Mouse (Mus musculus): Measurements from ENCODE around the gene Zfp972. TPM values are rescaled to one million over a fixed set of nuclear protein-coding genes. Genes with fewer than 3 reads are reported as not detected.

The Zfp972 gene
- polyA plus RNA-seq (2015; fragmentation: Nextera tagmentation; extraction: Ambion mirVana): 0.37 and 0.63 TPM in 2 replicates

DNA sequence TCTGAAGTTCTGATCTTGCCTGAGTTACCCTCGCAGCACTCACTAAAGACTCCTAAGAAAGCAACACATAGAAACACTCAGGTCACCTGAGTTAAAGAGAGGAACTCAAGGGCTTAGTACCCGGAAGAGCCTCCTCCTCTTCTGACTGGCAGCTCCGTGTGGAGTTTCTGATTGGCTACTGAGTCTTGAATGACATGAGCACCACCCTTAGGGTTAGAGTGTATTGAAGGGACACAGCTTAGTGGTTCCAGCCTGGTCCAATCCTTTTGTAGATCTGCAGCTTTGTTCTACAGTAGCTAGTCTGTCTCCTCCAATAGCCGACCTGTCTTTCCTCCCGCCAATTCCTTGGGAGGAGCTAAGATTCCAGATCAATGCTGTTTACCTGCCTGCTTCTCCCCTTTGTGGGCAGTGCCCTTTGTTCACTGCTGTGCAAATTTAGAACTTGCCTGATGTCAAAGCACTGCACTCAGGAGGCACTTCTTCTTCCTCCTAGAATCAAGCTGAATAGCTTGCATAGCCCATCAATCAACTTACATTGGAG is at the start of gene Zfp972:
Zfp972 (minus strand) TSS at position 51 of the 541 bp plus-strand sequence.

DNA sequence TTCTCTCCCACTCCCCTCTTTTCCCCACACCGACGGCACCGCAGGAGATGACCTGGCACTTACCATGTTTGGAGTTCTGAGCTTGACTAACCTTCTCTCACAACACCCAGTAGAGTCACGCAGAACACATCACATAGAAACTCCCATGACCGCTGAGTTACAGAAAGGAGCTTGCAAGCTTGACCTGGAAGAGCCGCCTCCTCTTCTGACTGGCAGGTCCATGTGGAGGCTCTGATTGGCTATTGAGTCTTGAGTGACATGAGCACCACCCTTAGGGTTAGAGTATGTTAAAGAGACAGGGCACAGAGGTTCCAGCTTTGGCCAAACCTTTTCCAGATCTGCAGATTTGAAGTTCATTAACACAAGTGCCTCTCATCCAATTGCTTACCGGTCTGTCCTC is 31.7 kb upstream of the Zfp972 start, which contains the start of gene Gm14326:
Gm14326 (minus strand) TSS at position 153 of the 400 bp plus-strand sequence.

DNA sequence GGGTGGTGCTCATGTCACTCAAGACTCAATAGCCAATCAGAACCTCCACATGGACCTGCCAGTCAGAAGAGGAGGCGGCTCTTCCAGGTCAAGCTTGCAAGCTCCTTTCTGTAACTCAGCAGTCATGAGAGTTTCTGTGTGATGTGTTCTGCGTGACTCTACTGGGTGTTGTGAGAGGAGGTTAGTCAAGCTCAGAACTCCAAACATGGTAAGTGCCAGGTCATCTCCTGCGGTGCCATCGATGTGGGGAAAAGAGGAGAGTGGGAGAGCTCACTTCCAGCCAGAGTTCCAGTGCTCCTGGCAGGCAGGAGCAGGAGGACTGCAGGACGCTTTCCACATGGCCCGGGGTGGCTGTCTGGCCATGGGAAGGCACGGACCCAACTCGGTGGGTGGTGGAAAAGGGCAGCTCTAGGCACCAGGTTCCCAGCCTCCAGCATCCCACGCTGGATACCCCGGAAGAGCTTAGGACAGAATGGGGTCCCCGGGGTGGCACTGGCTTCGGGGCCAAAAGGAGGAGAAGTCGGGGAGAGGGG is 28.3 kb downstream of the Zfp972 start, which contains the start of gene Gm14327:
Gm14327 (plus strand) TSS at position 51 of the 533 bp plus-strand sequence.

Other genes starting within 250 kb of the Zfp972 start
- gene Gm14322, start 166.3 kb downstream of the Zfp972 start, polyA plus RNA-seq (2015; fragmentation: Nextera tagmentation; extraction: Ambion mirVana): 6.2 and 7.5 TPM in 2 replicates
- gene Gm14325, start 85.3 kb downstream of the Zfp972 start, polyA plus RNA-seq (2015; fragmentation: Nextera tagmentation; extraction: Ambion mirVana): 38.7 and 39.8 TPM in 2 replicates
- gene Gm14327, start 28.5 kb downstream of the Zfp972 start, polyA plus RNA-seq (2015; fragmentation: Nextera tagmentation; extraction: Ambion mirVana): 7.5 and 8.4 TPM in 2 replicates
- gene Gm14326, start 31.7 kb upstream of the Zfp972 start, polyA plus RNA-seq (2015; fragmentation: Nextera tagmentation; extraction: Ambion mirVana): 32.2 and 33.4 TPM in 2 replicates
- gene Zfp971, start 97.7 kb upstream of the Zfp972 start, polyA plus RNA-seq (2015; fragmentation: Nextera tagmentation; extraction: Ambion mirVana): 16.9 and 18.5 TPM in 2 replicates
- 11.5 and 13.2 TPM in 2 replicates for gene Zfp931, start 152.9 kb upstream of the Zfp972 start, polyA plus RNA-seq (2015; fragmentation: Nextera tagmentation; extraction: Ambion mirVana)
- not detected in 2 replicates for gene Phactr3, start 193.4 kb upstream of the Zfp972 start, polyA plus RNA-seq (2015; fragmentation: Nextera tagmentation; extraction: Ambion mirVana)